8 mouse cellular contexts compared by ENCODE assay signal in genomic region chr6:36387612-36388400, GRCm38 (mm10). TPM values are rescaled to one million over a fixed set of nuclear protein-coding genes. Genes with fewer than 3 reads are reported as not detected.
A peak's percentile ranks its signal among the peaks of the same experiment; 100 is the strongest.
DNase-seq lines count a peak whose midpoint lies in the region; ATAC-seq lines count a peak whose summit lies in the region.

Gene Chrm2, plus strand, starts transcription at chr6:36388084.

- H3K4me3 ChIP-seq in kidney, embryonic 16.5 days (ENCODE audit: low read length), result peak within 1 kb of the TSS; percentile 56
- H3K4me3 ChIP-seq in embryonic facial prominence, embryonic 12.5 days, result peak within 1 kb of the TSS; percentile 43
- peak within 1 kb of the TSS; percentile 64 for H3K4me3 ChIP-seq in heart, embryonic 15.5 days
- H3K4me3 ChIP-seq in midbrain, embryonic 12.5 days, result peak within 1 kb of the TSS; percentile 47

- DNase-seq in kidney, adult 11 months, result no peak
- peak; percentile 18 to 33 for DNase-seq in layer of hippocampus, postnatal 36 days
- DNase-seq in telencephalon, adult 2 months (ENCODE audit: low read depth, low spot score), result peak; percentile 36
- DNase-seq in urinary bladder, postnatal 25 days (ENCODE audit: low spot score), result no peak

- H3K4me1 ChIP-seq in kidney, embryonic 16.5 days (ENCODE audit: insufficient read depth, low read length), result peaks cover 16% of the 10 kb centered on the region
- 0 out of 2 replicates have a peak, but pooled peaks cover 7% of the 10 kb centered on the region for H3K4me1 ChIP-seq in embryonic facial prominence, embryonic 12.5 days
- peaks cover 25% of the 10 kb centered on the region for H3K4me1 ChIP-seq in heart, embryonic 15.5 days (replicated peaks)
- peaks cover 13% of the 10 kb centered on the region for H3K4me1 ChIP-seq in midbrain, embryonic 12.5 days

- WGBS in kidney, embryonic 16.5 days, result 3% methylated on average over 30 of the region's 30 CpGs
- 4% methylated on average over 30 of the region's 30 CpGs for WGBS in embryonic facial prominence, embryonic 12.5 days
- 2% methylated on average over 30 of the region's 30 CpGs for WGBS in heart, embryonic 15.5 days
- 3% methylated on average over 30 of the region's 30 CpGs for WGBS in midbrain, embryonic 12.5 days

- no peaks in the 10 kb centered on the region for H3K9me3 ChIP-seq in kidney, embryonic 16.5 days (ENCODE audit: low read length)
- H3K9me3 ChIP-seq in embryonic facial prominence, embryonic 12.5 days, result no peaks in the 10 kb centered on the region
- no peaks in the 10 kb centered on the region for H3K9me3 ChIP-seq in heart, embryonic 15.5 days (replicated peaks)
- no peaks in the 10 kb centered on the region for H3K9me3 ChIP-seq in midbrain, embryonic 12.5 days

- H3K27ac ChIP-seq in kidney, embryonic 16.5 days (ENCODE audit: low read length), result no peak within 1 kb of the TSS
- H3K27ac ChIP-seq in embryonic facial prominence, embryonic 12.5 days, result no peak within 1 kb of the TSS
- peak within 1 kb of the TSS; percentile 46 for H3K27ac ChIP-seq in heart, embryonic 15.5 days
- H3K27ac ChIP-seq in midbrain, embryonic 12.5 days (replicated peaks), result no peak within 1 kb of the TSS

- ATAC-seq in kidney, embryonic 16.5 days (ENCODE audit: low FRiP score, low TSS enrichment), result 0 out of 2 replicates have a peak, but pooled peaks have one; percentile 19
- no peak for ATAC-seq in embryonic facial prominence, embryonic 12.5 days (ENCODE audit: insufficient number of reproducible peaks, insufficient read depth, low FRiP score, low TSS enrichment)
- no peak for ATAC-seq in heart, embryonic 15.5 days (replicated peaks; ENCODE audit: insufficient number of reproducible peaks, insufficient read depth, low FRiP score, low read depth)
- peak; percentile 69; the same call in 1 of the 2 replicates for ATAC-seq in midbrain, embryonic 12.5 days (ENCODE audit: low FRiP score, low read depth)

- H3K4me2 ChIP-seq in kidney, embryonic 16.5 days (replicated peaks; ENCODE audit: low read depth, low read length), result peak within 1 kb of the TSS; percentile 88
- H3K4me2 ChIP-seq in embryonic facial prominence, embryonic 12.5 days (replicated peaks), result peak within 1 kb of the TSS; percentile 95
- peak within 1 kb of the TSS; percentile 76 for H3K4me2 ChIP-seq in heart, embryonic 15.5 days
- H3K4me2 ChIP-seq in midbrain, embryonic 12.5 days (replicated peaks), result peak within 1 kb of the TSS; percentile 78

- 0 out of 2 replicates have a peak within 1 kb of the TSS, but pooled peaks have one; percentile 48 for H3K9ac ChIP-seq in kidney, embryonic 16.5 days (replicated peaks; ENCODE audit: low read length)
- peak within 1 kb of the TSS; percentile 34 for H3K9ac ChIP-seq in embryonic facial prominence, embryonic 12.5 days
- peak within 1 kb of the TSS; percentile 63 for H3K9ac ChIP-seq in heart, embryonic 15.5 days
- H3K9ac ChIP-seq in midbrain, embryonic 12.5 days (replicated peaks), result peak within 1 kb of the TSS; percentile 39

- peaks cover 56% of the 10 kb centered on the region for H3K27me3 ChIP-seq in kidney, embryonic 16.5 days (ENCODE audit: insufficient read depth, low read length)
- H3K27me3 ChIP-seq in embryonic facial prominence, embryonic 12.5 days, result peaks cover 40% of the 10 kb centered on the region
- H3K27me3 ChIP-seq in heart, embryonic 15.5 days, result peaks cover 8% of the 10 kb centered on the region; the same call in 1 of the 2 replicates
- peaks cover 45% of the 10 kb centered on the region for H3K27me3 ChIP-seq in midbrain, embryonic 12.5 days

- H3K36me3 ChIP-seq in kidney, embryonic 16.5 days (ENCODE audit: insufficient read depth, low read length), result no peaks in the 10 kb centered on the region
- no peaks in the 10 kb centered on the region for H3K36me3 ChIP-seq in embryonic facial prominence, embryonic 12.5 days
- H3K36me3 ChIP-seq in heart, embryonic 15.5 days, result no peaks in the 10 kb centered on the region
- H3K36me3 ChIP-seq in midbrain, embryonic 12.5 days, result no peaks in the 10 kb centered on the region

RNA-seq across cellular contexts. Expression of gene Chrm2, which starts in this region (rescaled TPM):
- 0.21 and 0.29 TPM in 2 replicates for polyA plus RNA-seq in kidney, embryonic 16.5 days (2015; fragmentation: Nextera tagmentation; extraction: Ambion mirVana)
- polyA plus RNA-seq in embryonic facial prominence, embryonic 12.5 days (2016; fragmentation: Nextera tagmentation; extraction: Ambion mirVana), result 0.51 and 0.56 TPM in 2 replicates
- 14.3 and 14.7 TPM in 2 replicates for polyA plus RNA-seq in heart, embryonic 15.5 days (2015; fragmentation: Nextera tagmentation; extraction: Ambion mirVana)
- 1 to 10 TPM; 4.3 to 5.1 TPM for total RNA-seq in layer of hippocampus, postnatal 36 days (2021)
- 0.54 and 0.79 TPM in 2 replicates for polyA plus RNA-seq in midbrain, embryonic 12.5 days (2016; fragmentation: Nextera tagmentation; extraction: Ambion mirVana)

Comparison
In these comparisons a context has a peak if more than half of its experiments do, and no peak if none do; other contexts are left out.
1. Peak in ATAC-seq, H3K4me3 ChIP-seq, H3K9ac ChIP-seq and H3K4me2 ChIP-seq in kidney, embryonic 16.5 days; RNA of the gene not detected or under 1 TPM.
2. Peak in ATAC-seq, H3K4me3 ChIP-seq, H3K9ac ChIP-seq and H3K4me2 ChIP-seq in midbrain, embryonic 12.5 days; RNA of the gene not detected or under 1 TPM.
3. DNase-seq: peak in layer of hippocampus, postnatal 36 days (2 of 2) and telencephalon, adult 2 months (single experiment); none in kidney, adult 11 months (single experiment) and urinary bladder, postnatal 25 days (single experiment).
4. Peak in every context shown above with its lines, with median percentiles within 50 percentile points of each other: H3K4me2 ChIP-seq, H3K4me3 ChIP-seq and H3K9ac ChIP-seq.